Mouse (Mus musculus) skeletal muscle tissue, adult 2 months (tissue): ENCODE data around the gene Lypd3.

Source experiments
- DNase-seq: peaks from one replicate; pipeline ENCODE4 v3.0.0-alpha.2; 2012; ENCODE audit warnings: low read depth, low spot score

Lypd3 gene

GRCm38 (mm10) chr7:24636264-24636663 lies at the start of gene Lypd3:
Gene Lypd3 (plus strand): TSS chr7:24636550.
- no peak for DNase-seq

- DNase-seq, result no peak
Measured at GRCm38 (mm10) chr7:24586828-24587227, 49.5 kb upstream of the Lypd3 start.

GRCm38 (mm10) chr7:24587330-24588105 lies 48.8 kb upstream of the Lypd3 start, which contains the start of the genes Ethe1 and Zfp575:
Gene Ethe1 (plus strand): TSS chr7:24587543.
Gene Zfp575 (minus strand): TSS chr7:24587641.
- peak; percentile 34 for DNase-seq

GRCm38 (mm10) chr7:24588336-24588735 lies 48.0 kb upstream of the Lypd3 start:
- DNase-seq, result no peak

- no peak for DNase-seq
Measured at GRCm38 (mm10) chr7:24591735-24592134, 44.6 kb upstream of the Lypd3 start.

- DNase-seq, result no peak
Measured at GRCm38 (mm10) chr7:24592163-24592562, 44.2 kb upstream of the Lypd3 start.

GRCm38 (mm10) chr7:24592781-24593180 lies 43.6 kb upstream of the Lypd3 start:
- DNase-seq, result no peak

GRCm38 (mm10) chr7:24593621-24594308 lies 42.6 kb upstream of the Lypd3 start:
- peak; percentile 54 for DNase-seq

- DNase-seq, result no peak
Measured at GRCm38 (mm10) chr7:24594309-24594803, 42.0 kb upstream of the Lypd3 start.

GRCm38 (mm10) chr7:24595464-24595863 lies 40.9 kb upstream of the Lypd3 start:
- no peak for DNase-seq

GRCm38 (mm10) chr7:24598121-24598520 lies 38.2 kb upstream of the Lypd3 start:
- no peak for DNase-seq

- no peak for DNase-seq
Measured at GRCm38 (mm10) chr7:24599211-24600067, 36.9 kb upstream of the Lypd3 start.

- peak; percentile 87 for DNase-seq
Measured at GRCm38 (mm10) chr7:24600941-24601597, 35.3 kb upstream of the Lypd3 start.

- no peak for DNase-seq
Measured at GRCm38 (mm10) chr7:24605561-24605960, 30.8 kb upstream of the Lypd3 start.

- no peak for DNase-seq
Measured at GRCm38 (mm10) chr7:24606046-24606445, 30.3 kb upstream of the Lypd3 start.

- peak; percentile 72 for DNase-seq
Measured at GRCm38 (mm10) chr7:24608017-24608416, 28.3 kb upstream of the Lypd3 start.

- no peak for DNase-seq
Measured at GRCm38 (mm10) chr7:24608561-24608960, 27.8 kb upstream of the Lypd3 start.

GRCm38 (mm10) chr7:24610144-24610878 lies 26.0 kb upstream of the Lypd3 start, which contains the start of gene Phldb3:
Gene Phldb3 (plus strand): TSS chr7:24610763.
- DNase-seq, result no peak

- peak; percentile 74 for DNase-seq
Measured at GRCm38 (mm10) chr7:24610879-24611494, 25.4 kb upstream of the Lypd3 start.

- no peak for DNase-seq
Measured at GRCm38 (mm10) chr7:24611709-24612108, 24.6 kb upstream of the Lypd3 start.
